Mouse (Mus musculus) limb, embryonic 15.5 days (tissue): ENCODE data around the gene Ccdc73. TPM values are rescaled to one million over a fixed set of nuclear protein-coding genes. Genes with fewer than 3 reads are reported as not detected.

Source experiments
- ATAC-seq: fragments of 200-750 bp; cut with Nextera tagmentation; 2 replicates; pipeline ENCODE4 v1.8.0; 2017; ENCODE audit warnings: low read depth, moderate TSS enrichment; ENCODE audit not compliant: insufficient number of reproducible peaks, low FRiP score, low TSS enrichment
- H3K27ac ChIP-seq: fragments of 300-500 bp; sonication (generic); 2 replicates; pipeline ENCODE4 v1.5.1; 2015; ENCODE audit warnings: moderate library complexity, mild to moderate bottlenecking, inconsistent platforms
- H3K27me3 ChIP-seq: fragments of 300-500 bp; sonication (generic); 2 replicates; pipeline ENCODE4 v1.6.1; 2015; ENCODE audit warnings: inconsistent platforms
- H3K36me3 ChIP-seq: fragments of 300-500 bp; sonication (generic); 2 replicates; pipeline ENCODE4 v1.6.1; 2015; ENCODE audit warnings: inconsistent platforms
- H3K4me1 ChIP-seq: fragments of 300-500 bp; sonication (generic); 2 replicates; pipeline ENCODE4 v1.6.1; 2015; ENCODE audit warnings: inconsistent platforms
- H3K4me2 ChIP-seq: fragments of 300-500 bp; sonication (generic); 2 replicates; pipeline ENCODE4 v1.6.1; 2015; ENCODE audit warnings: mild to moderate bottlenecking, inconsistent platforms
- H3K4me3 ChIP-seq: fragments of 300-500 bp; sonication (generic); 2 replicates; pipeline ENCODE4 v1.5.1; 2015; ENCODE audit warnings: mild to moderate bottlenecking, inconsistent platforms
- H3K9ac ChIP-seq: fragments of 300-500 bp; sonication (generic); 2 replicates; pipeline ENCODE4 v1.6.1; 2015; ENCODE audit warnings: inconsistent platforms
- H3K9me3 ChIP-seq: fragments of 300-500 bp; sonication (generic); 2 replicates; pipeline ENCODE4 v1.6.1; 2016; ENCODE audit warnings: inconsistent platforms
- WGBS: fragments of 180-500 bp; shearing (Covaris S2); methylation state at CpG from one replicate; pipeline ENCODE4 v1.1.7; 2015; 5-methylcytosine and 5-hydroxymethylcytosine counted together
- polyA plus RNA-seq: library from polyadenylated mRNA; unstranded; fragments of >200 nt; fragmentation: Nextera tagmentation; extraction: Ambion mirVana; gene quantifications from 2 replicates; pipeline ENCODE4 v1.2.1, GENCODE M21; 2015

Gene Ccdc73
- polyA plus RNA-seq, 1 experiment from 2014 or later = 5.7 TPM

GRCm38 (mm10) chr2:105036401-105037070 is 168.9 kb downstream of the Ccdc73 start:
- Histone ChIP-seq H3K4me2 (no peak overlapping the region), H3K27ac (no peak overlapping the region), H3K36me3 (no peaks in the 10 kb centered on the region), H3K4me1 (no peaks in the 10 kb centered on the region), H3K9ac (no peak overlapping the region), H3K27me3 (no peaks in the 10 kb centered on the region), H3K4me3 (no peak overlapping the region), H3K9me3 (no peaks in the 10 kb centered on the region)
- WGBS = 48% methylated on average over 11 of the region's 11 CpGs
- ATAC-seq = no peak

DNA sequence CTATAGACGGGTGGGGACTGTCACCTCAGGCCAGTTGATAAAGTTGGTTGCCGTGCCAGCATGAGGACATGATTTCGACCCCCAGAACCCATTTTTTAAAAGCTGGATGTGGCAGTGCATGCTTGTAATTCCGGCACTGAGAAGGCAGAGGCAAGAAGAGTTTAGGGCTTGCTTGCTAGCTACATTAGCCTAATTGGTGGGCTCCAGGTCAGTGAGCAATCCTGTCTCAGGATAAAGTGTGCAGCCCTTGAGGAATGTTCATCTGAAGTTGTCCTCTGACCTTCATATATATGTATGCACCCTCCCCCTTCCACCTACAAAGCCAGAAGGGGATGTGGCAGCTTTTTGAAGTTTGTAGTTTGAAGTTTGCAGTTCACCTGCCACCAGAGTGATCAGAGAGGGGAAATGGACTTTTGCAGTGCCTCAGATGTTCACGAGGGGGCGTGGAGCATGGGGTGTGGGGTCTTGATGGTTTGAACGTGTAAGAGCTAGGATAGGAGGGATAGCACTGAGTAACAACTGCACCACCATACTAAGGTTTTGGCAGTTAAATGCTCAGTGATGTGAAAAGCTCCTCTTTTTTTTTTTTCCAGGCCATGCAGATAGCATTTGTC is 170.5 kb downstream of the Ccdc73 start:
- Histone ChIP-seq H3K9ac (no peak overlapping the region), H3K4me3 (no peak overlapping the region), H3K27ac (no peak overlapping the region), H3K4me2 (no peak overlapping the region), H3K9me3 (no peaks in the 10 kb centered on the region), H3K27me3 (no peaks in the 10 kb centered on the region), H3K4me1 (no peaks in the 10 kb centered on the region), H3K36me3 (no peaks in the 10 kb centered on the region)
- no peak for ATAC-seq
- WGBS = 67% methylated on average over 7 of the region's 7 CpGs

GRCm38 (mm10) chr2:105038879-105039278 is 171.3 kb downstream of the Ccdc73 start:
- H3K4me3 ChIP-seq = no peak overlapping the region
- H3K27ac ChIP-seq = no peak overlapping the region
- no peaks in the 10 kb centered on the region for H3K9me3 ChIP-seq
- no peak overlapping the region for H3K9ac ChIP-seq
- no peak for ATAC-seq
- H3K4me2 ChIP-seq = no peak overlapping the region
- H3K36me3 ChIP-seq = no peaks in the 10 kb centered on the region
- H3K4me1 ChIP-seq = no peaks in the 10 kb centered on the region
- WGBS = 87% methylated on average over 5 of the region's 5 CpGs
- no peaks in the 10 kb centered on the region for H3K27me3 ChIP-seq

DNA sequence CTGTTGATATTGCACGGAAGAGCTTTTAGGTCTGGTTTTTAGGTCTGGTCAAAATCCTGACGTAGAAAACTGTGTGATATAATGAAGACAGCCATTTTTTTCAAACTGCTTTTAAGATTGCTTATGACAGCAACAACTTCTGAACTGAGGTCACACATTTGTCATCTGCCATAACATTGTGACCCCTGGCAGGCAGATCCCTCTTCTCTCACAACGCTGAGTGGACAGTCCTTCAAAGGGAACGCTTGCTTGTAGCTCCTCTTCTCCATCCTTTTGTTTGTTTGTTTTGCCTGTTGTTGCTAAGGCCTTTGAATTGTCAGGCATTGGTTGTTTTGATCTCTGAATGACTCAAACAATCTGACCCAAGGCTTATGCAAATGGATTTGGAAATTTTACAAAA is 173.3 kb downstream of the Ccdc73 start:
- H3K9ac ChIP-seq = no peak overlapping the region
- no peak overlapping the region for H3K4me2 ChIP-seq
- no peak for ATAC-seq
- WGBS = 65% methylated on average over 4 of the region's 4 CpGs
- no peaks in the 10 kb centered on the region for H3K4me1 ChIP-seq
- no peak overlapping the region for H3K27ac ChIP-seq
- no peaks in the 10 kb centered on the region for H3K27me3 ChIP-seq
- no peaks in the 10 kb centered on the region for H3K36me3 ChIP-seq
- H3K4me3 ChIP-seq = no peak overlapping the region
- H3K9me3 ChIP-seq = no peaks in the 10 kb centered on the region

DNA sequence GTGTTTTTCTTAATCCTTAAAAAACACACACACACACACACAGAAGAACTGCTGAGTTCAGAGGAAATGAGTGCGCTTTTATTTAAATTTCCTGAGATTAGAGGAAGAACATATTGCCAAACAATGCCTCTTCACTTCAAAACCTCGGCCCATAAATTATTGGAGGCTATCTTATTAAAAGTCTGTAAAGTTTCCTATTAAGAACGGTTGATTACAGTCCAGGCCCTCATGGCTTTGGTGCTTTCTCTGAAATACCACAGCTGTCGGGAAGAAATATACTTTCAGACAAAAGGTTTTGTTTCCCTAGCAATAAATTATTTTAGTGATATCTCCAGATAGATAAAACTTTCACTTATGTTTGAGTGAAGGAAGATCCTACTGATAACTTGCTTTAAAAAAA is 175.5 kb downstream of the Ccdc73 start:
- Histone ChIP-seq H3K9me3 (no peaks in the 10 kb centered on the region), H3K4me3 (no peak overlapping the region), H3K27me3 (no peaks in the 10 kb centered on the region), H3K4me2 (no peak overlapping the region), H3K36me3 (no peaks in the 10 kb centered on the region), H3K27ac (no peak overlapping the region), H3K9ac (no peak overlapping the region), H3K4me1 (no peaks in the 10 kb centered on the region)
- ATAC-seq = no peak
- 50% methylated on average over 4 of the region's 4 CpGs for WGBS

GRCm38 (mm10) chr2:105048301-105048700 is 180.7 kb downstream of the Ccdc73 start:
- H3K9ac ChIP-seq = no peak overlapping the region
- 50% methylated on average over 1 of the region's 1 CpGs for WGBS
- H3K9me3 ChIP-seq = no peaks in the 10 kb centered on the region
- H3K4me2 ChIP-seq = no peak overlapping the region
- no peaks in the 10 kb centered on the region for H3K36me3 ChIP-seq
- H3K4me1 ChIP-seq = no peaks in the 10 kb centered on the region
- H3K4me3 ChIP-seq = no peak overlapping the region
- H3K27ac ChIP-seq = no peak overlapping the region
- no peaks in the 10 kb centered on the region for H3K27me3 ChIP-seq
- no peak for ATAC-seq

DNA sequence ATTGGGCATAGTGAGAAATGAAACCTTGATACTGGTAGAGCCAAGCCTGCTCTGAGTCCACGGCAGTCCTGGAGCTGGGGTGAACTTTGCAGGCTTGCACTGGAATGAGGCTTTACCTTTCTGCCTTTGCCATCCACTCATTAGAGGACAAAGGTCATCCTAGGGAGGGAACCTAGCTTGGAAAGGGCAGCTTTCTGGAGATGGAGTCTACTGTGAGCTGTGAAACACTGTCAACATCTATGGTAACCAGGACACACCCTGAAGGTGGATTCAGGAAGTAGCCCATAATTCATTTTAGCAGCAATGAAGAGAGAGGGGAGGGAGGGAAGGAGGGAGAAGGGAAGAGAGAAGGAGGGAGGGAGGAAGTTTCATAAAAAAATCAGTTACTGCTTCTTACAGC is 187.9 kb downstream of the Ccdc73 start:
- Histone ChIP-seq H3K9me3 (no peaks in the 10 kb centered on the region), H3K4me3 (no peak overlapping the region), H3K27ac (no peak overlapping the region), H3K4me2 (no peak overlapping the region), H3K4me1 (no peaks in the 10 kb centered on the region), H3K36me3 (no peaks in the 10 kb centered on the region), H3K9ac (no peak overlapping the region), H3K27me3 (no peaks in the 10 kb centered on the region)
- 74% methylated on average over 1 of the region's 1 CpGs for WGBS
- no peak for ATAC-seq

DNA sequence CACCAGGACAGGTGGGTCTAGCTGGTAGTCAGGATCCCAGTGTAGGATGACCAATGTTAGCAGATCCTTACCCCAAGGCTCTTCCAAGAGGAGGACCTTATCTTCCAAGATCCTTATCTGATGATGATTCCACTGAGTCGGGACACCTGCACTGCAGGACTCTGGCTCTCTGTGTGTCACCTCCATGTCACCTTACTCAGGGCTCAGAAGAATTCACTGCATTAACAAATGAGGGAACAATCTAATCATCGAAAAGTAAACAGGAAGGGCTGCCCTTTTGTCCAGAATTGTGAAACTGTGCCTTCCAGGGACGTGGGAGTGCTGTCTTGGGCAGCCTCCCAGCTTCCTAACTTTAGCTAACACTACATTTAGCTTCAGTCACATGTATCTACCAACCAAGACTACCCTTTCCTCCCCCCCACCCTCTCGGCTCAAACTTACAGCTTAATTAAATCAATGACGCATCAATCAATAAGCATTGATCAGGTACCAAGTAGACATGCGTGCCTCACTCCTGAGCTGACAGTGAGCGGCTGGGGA is 191.0 kb downstream of the Ccdc73 start:
- Histone ChIP-seq H3K9ac (no peak overlapping the region), H3K27me3 (no peaks in the 10 kb centered on the region), H3K4me1 (no peaks in the 10 kb centered on the region), H3K36me3 (no peaks in the 10 kb centered on the region), H3K4me3 (no peak overlapping the region), H3K9me3 (no peaks in the 10 kb centered on the region), H3K4me2 (no peak overlapping the region), H3K27ac (no peak overlapping the region)
- 76% methylated on average over 7 of the region's 7 CpGs for WGBS
- ATAC-seq = no peak

DNA sequence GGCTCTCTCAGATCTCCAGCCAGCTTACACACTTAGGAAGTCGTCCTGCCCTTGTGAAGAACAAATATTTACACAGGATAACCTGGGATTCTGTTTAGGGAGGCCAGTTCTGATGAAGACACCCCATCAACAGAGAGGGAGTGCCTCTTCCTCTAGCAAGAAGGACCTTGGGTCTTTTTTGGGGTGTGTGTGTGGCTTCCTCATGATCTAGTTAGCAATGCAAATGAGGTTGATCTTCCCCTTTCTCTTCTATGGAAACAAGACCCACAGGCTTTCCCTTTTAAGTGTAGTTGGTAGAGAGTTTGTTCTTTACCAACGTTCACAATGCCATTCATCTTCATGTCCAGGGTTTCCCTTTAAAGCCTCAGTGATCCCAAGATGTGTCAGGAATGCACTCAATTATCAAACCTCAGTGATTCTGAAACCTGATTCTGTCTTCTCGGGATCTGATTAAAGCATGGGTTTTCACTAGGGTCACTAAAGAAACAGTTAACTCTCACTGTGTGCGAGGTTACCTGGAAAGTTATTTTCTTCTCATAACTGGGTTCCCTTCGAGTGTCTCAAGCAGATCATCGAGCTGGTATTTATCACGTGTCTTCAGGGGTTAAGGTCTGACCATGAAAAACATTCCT is 195.3 kb downstream of the Ccdc73 start:
- ATAC-seq = no peak

More for the DNA sequence above, 195.3 kb downstream of the Ccdc73 start:
- Histone ChIP-seq H3K9ac (no peak overlapping the region), H3K4me2 (no peak overlapping the region), H3K27me3 (no peaks in the 10 kb centered on the region), H3K4me1 (no peaks in the 10 kb centered on the region), H3K4me3 (no peak overlapping the region), H3K9me3 (no peaks in the 10 kb centered on the region), H3K27ac (no peak overlapping the region), H3K36me3 (no peaks in the 10 kb centered on the region)
- WGBS = 52% methylated on average over 7 of the region's 7 CpGs

Other genes starting within 250 kb of the Ccdc73 start
- gene Tcp11l1, start 155.6 kb upstream of the Ccdc73 start, polyA plus RNA-seq = 33.7 and 35.3 TPM in 2 replicates
- gene Pin1rt1, start 151.4 kb upstream of the Ccdc73 start, polyA plus RNA-seq = 0.20 TPM in 1 of 2 replicates, not detected in the other
- 8.3 and 8.7 TPM in 2 replicates for gene Depdc7, start 124.9 kb upstream of the Ccdc73 start, polyA plus RNA-seq
- 8.5 and 9.9 TPM in 2 replicates for gene Qser1, start 51.0 kb upstream of the Ccdc73 start, polyA plus RNA-seq
- gene Prrg4, start 17.9 kb upstream of the Ccdc73 start, polyA plus RNA-seq = 9.6 and 10.4 TPM in 2 replicates
- 227 and 238 TPM in 2 replicates for gene Eif3m, start 149.3 kb downstream of the Ccdc73 start, polyA plus RNA-seq
- not detected in 2 replicates for gene Gm11060, start 224.2 kb downstream of the Ccdc73 start, polyA plus RNA-seq